Mouse (Mus musculus) ES-E14 (cell line): ENCODE results near the gene Slc25a19.
"Not testable (repeated sequence)": the region's sequence is repeated elsewhere in the genome, so short reads cannot be mapped to it uniquely, and the experiment has no call there.

ENCODE experiments used
- CHD2 ChIP-seq: IDR thresholded peaks from 2 replicates; pipeline ENCODE4 v1.6.1; 2014; ENCODE audit warnings: mild to moderate bottlenecking, low read depth, low read length, inconsistent platforms
- HCFC1 ChIP-seq: IDR thresholded peaks from 2 replicates; pipeline ENCODE4 v1.6.1; 2012; ENCODE audit warnings: low read length, inconsistent platforms, borderline replicate concordance; ENCODE audit not compliant: insufficient read depth

- not testable (repeated sequence) for TF ChIP-seq CHD2, HCFC1
Measured at GRCm38 (mm10) chr11:115645498-115645897, 17.4 kb upstream of the Slc25a19 start.
